Mouse (Mus musculus): ENCODE measurements around the gene Rad54l.
A peak's percentile ranks its signal among the peaks of the same experiment; 100 is the strongest.

The Rad54l gene

GRCm38 (mm10) chr4:116142269-116142668 lies 18.8 kb upstream of the Rad54l start:
- ATAC-seq (ENCODE audit: insufficient number of reproducible peaks, low FRiP score, low TSS enrichment) = no peak

- ATAC-seq (ENCODE audit: insufficient number of reproducible peaks, low FRiP score, low TSS enrichment) = no peak
These were observed 18.2 kb upstream of the Rad54l start for GRCm38 (mm10) chr4:116141736-116142135.

DNA sequence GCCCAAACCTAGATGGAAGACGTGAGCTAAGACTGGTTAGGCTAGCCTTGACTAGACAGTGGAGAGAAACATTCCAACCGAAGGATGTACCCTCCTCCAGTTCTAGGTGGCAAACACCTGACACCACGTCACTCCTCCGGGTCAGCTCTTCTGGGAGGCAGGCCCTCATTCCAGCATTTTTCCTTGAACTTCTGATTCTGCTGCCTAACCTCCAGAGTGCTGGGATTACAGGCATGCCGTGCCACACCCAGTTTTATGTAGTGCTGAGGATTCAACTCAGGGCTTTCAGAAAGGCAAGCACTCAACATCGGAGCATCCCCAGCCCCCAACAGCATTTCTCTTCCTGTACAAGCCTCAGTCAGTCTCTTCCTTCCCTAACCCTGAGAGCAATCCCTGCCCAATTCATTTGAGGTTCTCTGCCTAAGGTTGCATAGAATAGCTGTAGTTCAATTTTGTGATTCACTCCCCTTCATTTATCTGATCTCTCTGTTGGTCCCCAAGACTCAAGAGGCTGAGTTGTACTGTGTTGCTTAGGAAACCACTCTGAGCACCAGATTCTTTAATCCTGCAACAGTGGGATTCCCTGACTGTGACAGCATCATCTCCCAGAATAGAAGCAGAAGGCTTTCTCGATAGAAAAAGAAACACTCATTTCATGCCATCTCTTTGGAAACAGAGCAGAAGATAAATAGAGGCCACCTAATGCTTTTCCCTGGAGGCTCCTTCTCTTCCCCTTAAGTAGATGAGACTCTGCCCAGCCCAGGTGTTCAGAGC lies 17.5 kb upstream of the Rad54l start:
- no peak for ATAC-seq (ENCODE audit: insufficient number of reproducible peaks, low FRiP score, low TSS enrichment)

GRCm38 (mm10) chr4:116137421-116137996 lies 14.0 kb upstream of the Rad54l start:
- ATAC-seq (ENCODE audit: insufficient number of reproducible peaks, low FRiP score, low TSS enrichment) = no peak

GRCm38 (mm10) chr4:116134990-116135389 lies 11.5 kb upstream of the Rad54l start:
- no peak for ATAC-seq (ENCODE audit: insufficient number of reproducible peaks, low FRiP score, low TSS enrichment)

DNA sequence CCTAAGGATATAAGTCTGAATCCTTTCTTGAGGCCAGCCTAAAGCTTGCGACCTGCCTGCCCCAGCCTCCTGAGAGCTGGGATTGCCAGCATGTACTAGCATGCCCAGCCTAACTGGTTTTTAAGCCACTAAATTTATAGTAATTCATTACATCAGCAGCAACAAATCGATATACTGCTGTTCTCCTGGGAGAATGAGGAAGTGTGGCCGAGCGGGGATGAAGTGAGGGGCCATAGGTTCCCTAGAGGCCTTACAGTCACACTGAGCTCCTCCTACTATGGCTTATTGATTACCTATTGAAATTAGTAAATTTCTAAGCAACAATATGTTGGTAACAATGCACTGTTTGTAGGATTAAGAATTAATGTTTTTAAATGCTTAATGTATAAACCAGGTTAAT lies 9.6 kb upstream of the Rad54l start:
- no peak for ATAC-seq (ENCODE audit: insufficient number of reproducible peaks, low FRiP score, low TSS enrichment)

GRCm38 (mm10) chr4:116127956-116128355 lies 4.5 kb upstream of the Rad54l start:
- no peak for ATAC-seq (ENCODE audit: insufficient number of reproducible peaks, low FRiP score, low TSS enrichment)

DNA sequence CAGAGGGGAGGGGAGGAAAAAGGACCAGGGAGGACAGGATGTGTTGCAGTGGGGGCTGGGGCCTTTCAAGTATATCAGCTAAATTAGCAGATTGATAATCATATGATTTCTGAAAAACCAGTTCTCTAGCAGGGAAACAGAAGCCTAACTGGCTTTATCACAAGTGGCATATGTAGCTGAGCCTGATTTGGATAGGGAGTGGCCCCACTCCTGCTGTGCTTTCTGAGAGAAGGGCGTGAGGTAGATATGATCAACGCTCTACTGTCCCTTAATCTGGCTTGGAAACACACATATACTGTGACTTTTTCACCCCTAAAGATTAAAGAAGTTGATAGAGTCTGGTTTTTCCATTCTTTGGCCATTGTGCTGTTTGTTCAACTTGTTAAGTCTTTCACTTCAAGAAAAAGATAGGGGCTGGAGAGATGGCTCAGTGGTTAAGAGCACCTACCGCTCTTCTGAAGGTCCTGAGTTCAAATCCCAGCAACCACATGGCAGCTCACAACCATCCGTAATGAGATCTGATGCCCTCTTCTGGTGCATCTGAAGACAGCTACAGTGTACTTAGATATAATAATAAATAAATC lies 2.4 kb upstream of the Rad54l start:
- ATAC-seq (ENCODE audit: insufficient number of reproducible peaks, low FRiP score, low TSS enrichment) = no peak

GRCm38 (mm10) chr4:116122762-116123161 lies 728 bp downstream of the Rad54l start:
- no peak for ATAC-seq (ENCODE audit: insufficient number of reproducible peaks, low FRiP score, low TSS enrichment)

GRCm38 (mm10) chr4:116111486-116111885 lies 12.0 kb downstream of the Rad54l start:
- no peak for ATAC-seq (ENCODE audit: insufficient number of reproducible peaks, low FRiP score, low TSS enrichment)

- no peak for ATAC-seq (ENCODE audit: insufficient number of reproducible peaks, low FRiP score, low TSS enrichment)
These were observed 12.8 kb downstream of the Rad54l start for GRCm38 (mm10) chr4:116110695-116111094.

DNA sequence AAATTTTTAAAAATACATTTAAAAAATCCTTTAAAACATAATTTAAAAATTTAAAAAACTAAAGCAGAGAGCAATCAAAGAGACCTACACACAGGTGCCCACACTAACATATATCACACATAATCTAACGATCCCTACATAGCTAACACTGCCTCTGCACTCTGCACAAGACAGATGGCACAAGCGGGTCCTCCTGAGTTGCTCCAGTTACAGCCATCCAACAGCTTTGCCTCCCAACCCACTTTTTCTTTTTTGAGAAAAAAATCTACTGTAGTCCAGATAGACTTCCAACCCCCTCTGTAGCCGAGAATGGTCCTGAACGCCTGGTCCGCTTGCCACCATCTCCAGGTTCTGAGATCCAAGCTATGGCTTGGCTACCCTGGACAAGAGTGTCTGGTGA lies 18.2 kb downstream of the Rad54l start:
- no peak for ATAC-seq (ENCODE audit: insufficient number of reproducible peaks, low FRiP score, low TSS enrichment)

DNA sequence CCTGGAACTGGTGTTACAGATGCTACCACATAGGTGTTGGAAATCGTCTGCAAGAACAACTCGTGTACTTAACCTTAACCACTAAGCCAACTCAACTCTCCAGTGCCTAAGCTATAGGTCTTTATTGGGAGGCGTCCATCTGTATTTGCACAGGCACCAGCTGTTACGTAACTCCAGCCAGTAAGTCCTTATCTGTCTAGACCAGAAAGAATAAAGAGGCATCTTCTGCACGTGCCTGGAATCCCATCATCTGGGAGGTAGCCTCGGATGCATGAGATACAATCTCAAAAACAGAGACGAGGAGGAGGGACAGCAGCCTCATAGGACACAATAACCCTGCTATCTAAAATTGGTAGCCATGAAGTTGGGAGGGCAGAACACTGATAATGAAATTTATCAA lies 22.5 kb downstream of the Rad54l start:
- no peak for ATAC-seq (ENCODE audit: insufficient number of reproducible peaks, low FRiP score, low TSS enrichment)

DNA sequence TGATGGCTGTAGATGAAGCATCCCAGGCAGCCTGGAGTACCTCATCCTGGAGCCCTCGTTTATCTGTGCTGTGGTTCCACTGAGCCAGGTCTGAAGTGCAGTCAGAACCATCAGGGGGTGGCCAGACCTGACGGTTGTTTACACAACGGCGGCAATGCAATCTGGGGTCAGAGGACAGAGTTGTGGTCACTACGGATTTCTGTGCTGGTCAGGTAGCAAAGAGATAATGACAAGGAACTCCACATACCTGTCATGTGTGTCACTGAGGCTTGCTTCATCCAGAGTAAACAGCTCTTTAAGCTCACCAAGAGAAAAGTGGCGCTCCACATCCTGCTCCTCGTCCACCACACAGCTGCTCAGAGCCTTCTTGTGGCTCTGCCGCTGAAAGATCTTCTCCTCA lies 26.3 kb downstream of the Rad54l start:
- no peak for ATAC-seq (ENCODE audit: insufficient number of reproducible peaks, low FRiP score, low TSS enrichment)

DNA sequence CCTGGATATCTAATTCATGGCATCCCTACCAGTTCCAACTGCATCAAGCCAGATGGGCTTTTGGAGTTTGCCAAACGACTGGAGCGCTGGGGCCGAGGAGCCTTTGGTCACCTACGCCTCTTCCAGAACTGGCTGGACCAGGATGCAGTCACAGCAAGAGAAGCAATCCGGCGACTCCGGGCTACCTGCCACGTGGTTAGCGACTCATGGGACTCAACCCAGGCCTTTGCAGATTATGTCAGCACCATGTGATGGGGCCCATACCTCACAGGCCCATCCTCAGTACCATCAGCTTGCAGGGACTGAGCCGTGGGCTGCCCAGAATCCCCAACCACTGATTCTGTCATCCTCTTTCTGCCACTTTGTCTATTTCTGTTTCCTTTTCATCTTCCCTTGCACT lies 27.2 kb downstream of the Rad54l start:
- ATAC-seq (ENCODE audit: insufficient number of reproducible peaks, low FRiP score, low TSS enrichment) = no peak

DNA sequence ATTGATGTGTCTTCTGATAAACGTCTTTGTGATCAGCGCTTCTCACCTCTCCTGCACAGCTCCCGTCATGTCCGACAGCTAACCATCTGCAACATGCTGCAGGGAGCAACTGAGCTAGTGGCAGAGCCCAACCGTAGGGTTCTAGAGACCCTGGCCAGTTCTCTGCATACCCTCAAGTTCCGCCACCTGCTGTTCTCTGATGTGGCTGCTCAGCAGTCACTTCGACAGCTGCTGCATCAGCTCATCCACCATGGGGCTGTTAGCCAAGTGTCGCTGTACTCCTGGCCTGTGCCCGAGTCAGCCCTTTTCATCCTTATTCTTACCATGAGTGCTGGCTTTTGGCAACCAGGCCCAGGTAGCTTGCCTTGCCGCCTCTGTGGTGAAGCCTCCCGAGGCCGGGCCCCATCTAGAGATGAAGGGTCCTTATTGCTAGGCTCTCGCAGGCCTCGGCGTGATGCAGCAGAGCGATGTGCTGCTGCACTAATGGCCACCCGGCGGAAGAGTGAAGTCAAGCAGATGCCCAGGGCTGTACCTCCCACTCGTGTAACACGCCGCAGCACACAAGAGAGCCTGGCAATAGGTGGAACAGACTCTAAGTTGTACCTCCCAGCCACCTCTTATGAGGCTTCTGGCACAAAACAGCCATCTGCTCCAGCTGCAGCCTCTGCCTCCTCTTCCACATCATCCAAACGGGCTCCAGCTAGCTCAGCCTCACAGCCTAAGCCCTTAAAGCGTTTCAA lies 34.8 kb downstream of the Rad54l start:
- no peak for ATAC-seq (ENCODE audit: insufficient number of reproducible peaks, low FRiP score, low TSS enrichment)

- ATAC-seq (ENCODE audit: insufficient number of reproducible peaks, low FRiP score, low TSS enrichment) = no peak
These were observed 46.0 kb downstream of the Rad54l start for GRCm38 (mm10) chr4:116077240-116078095.

GRCm38 (mm10) chr4:116076369-116077231 lies 46.9 kb downstream of the Rad54l start:
- ATAC-seq (ENCODE audit: insufficient number of reproducible peaks, low FRiP score, low TSS enrichment) = no peak

DNA sequence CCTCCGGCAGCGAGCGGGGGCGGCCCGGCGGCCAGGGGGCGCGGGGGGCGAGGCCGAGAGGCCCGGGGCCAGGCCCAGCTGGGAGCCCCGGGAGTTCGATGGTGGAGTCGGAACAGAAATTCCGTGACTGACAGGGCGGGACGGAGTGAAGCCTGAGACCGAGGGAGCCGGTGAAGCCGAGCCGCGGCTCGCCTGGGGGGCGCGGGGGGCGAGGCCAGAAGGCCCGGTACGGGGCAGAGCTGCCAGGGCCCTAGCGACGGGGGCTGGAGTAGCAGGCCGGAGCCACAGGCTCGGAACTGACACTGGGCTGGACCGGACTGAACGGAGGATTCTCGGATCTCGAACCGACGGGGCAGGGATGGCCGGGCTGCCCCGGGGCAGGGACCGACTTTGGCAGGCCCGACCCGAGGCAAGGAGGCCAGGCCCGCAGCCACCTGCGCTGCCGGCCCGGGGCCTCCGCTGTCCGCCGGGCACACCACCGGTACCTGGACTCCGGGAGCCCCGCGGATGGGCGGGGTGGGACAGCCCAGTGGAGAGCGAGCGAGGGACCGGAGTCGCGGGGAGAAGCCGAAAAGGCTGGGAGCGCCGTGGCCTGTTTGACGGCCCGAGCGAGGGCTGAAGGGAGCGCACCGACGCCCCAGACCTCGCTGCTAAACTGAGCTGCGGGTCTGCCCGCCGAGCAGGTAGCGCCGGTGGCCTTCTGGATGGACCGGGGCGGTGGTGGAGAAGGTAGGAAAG lies 47.7 kb downstream of the Rad54l start:
- peak; percentile 51 for ATAC-seq (ENCODE audit: insufficient number of reproducible peaks, low FRiP score, low TSS enrichment)

All from cerebellum, adult (tissue).